Mouse (Mus musculus) cerebellum, postnatal 36 days (tissue): ENCODE results near the gene Themis2.
A peak's percentile ranks its signal among the peaks of the same experiment; 100 is the strongest.

Experiments
- DNase-seq, 2 experiments: peaks; one replicate each; pipeline ENCODE4 v3.0.0; 2021 to 2022; ENCODE audit warnings: mixed read lengths in 2 of 2

Gene Themis2

DNA sequence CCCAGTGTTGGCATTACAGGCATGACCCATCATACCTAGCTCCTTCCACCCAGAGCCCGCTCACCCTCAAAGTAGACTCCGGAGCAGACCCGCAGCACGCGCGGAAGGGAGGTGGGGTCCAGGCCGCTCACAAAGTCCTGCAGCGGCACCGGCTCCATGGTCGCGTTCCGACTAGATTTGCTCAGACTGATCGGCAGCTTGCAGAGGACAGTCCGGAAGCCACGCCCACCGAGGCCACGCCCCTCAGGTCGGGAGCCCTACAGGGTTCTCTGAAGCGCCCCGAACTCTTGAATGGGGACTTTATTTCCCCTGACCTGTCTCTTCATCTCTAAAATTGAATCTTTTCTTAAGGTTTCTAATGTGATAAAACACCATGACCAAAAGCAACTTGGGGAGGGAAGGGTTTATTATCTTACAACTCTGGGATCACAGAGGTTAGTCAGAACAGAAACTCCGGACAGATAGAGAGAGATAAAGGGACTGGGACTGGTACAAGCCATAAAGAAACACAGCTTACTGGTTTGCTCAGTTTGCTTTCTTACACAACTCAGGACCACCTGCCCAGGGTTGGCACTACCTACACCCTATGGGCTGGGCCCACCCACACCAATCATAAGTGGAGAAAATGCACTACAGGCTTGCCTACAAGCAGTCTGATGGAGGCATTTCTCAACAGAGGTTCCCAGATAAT, at the start of gene Themis2:
Themis2 (minus strand) TSS at position 192 of the 691 bp plus-strand sequence.
- DNase-seq: peak; percentile 2 to 16

DNA sequence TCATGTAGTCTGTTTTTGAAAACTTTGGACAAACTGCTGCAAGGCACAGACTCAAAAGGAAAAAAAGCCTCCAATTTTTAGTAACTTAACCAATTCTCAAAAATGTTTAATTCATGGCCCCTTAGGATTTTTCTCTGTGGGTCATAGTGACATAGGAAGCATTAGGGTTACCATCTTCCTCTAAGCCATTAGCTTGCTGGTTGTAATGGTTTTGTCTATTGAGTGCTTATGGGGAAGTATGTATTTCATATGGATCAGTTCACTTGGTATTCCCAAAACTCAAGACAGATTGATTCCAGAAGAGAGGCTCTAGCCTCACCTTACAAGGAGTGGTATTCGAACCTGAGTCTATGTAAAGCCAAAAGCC, 47.5 kb upstream of the Themis2 start:
- no peak for DNase-seq

DNA sequence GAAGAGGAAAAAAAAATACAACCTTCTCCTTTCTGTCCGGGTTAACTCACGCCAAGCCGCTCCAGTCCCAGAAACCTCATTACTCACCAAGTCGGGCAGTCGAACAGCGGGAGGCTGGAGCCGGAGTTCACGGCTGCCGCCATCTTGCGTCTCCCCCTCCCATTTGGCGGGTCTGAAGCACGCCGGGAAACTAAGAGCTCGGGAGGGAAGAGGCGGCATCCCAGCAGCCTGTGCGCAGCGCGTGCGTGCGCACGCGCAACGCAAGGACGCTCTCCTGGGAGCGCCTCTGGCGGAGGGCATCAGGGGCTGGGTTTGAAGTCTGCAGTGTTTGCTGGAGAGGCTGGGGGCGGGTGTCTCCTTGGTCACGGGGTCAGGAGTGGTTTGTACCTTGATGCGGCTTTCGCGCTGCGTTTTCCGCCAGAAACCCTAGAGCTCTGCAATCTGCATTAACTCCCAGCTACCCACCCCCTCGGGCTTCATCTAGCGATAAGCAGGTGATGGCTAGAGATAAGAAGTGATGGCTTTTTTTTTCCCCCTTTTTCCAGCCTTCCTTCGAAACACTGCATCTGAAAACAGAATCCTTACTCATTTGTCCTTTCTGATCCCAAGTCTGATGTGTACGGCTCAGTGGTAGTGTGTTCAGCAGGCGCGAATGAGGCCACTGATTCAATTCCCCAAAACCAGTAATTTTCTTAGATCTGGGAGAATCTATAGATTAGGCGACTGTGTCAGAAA, 47.0 kb upstream of the Themis2 start, which contains the start of gene Ppp1r8:
Ppp1r8 (minus strand) TSS at position 200 of the 735 bp plus-strand sequence.
- DNase-seq: peak; percentile 85 to 88

DNA sequence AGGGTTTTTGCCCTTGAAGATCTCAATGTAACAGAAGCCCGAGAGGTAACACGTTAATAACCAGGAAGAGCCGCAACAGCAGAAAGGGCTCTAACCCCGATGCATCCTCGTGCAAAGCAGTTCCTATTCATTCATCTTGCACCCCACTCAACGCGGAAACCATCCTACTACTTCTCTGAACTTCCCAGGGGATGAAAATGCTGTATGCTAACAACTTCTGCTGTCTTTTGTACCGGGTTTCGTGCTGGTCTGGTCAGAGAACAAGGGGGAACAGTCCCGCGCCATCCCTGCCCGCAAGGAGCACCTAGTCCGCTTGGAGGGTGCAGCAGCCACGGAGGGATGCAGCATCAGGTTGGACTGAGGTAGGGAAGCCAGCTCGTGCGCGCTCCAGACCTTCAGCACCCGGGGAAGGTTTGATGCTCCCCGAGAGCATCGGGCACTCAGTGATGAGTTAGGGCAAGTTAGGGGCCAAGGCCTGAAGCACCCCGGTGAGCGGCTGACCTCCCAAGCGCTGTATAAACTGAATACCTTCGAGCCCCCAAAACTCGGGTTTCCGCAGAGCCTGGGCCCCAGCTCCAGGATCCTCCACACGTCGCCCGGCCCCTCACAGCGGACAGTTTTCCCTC, 46.2 kb upstream of the Themis2 start:
- peak; percentile 32 to 34 for DNase-seq

DNA sequence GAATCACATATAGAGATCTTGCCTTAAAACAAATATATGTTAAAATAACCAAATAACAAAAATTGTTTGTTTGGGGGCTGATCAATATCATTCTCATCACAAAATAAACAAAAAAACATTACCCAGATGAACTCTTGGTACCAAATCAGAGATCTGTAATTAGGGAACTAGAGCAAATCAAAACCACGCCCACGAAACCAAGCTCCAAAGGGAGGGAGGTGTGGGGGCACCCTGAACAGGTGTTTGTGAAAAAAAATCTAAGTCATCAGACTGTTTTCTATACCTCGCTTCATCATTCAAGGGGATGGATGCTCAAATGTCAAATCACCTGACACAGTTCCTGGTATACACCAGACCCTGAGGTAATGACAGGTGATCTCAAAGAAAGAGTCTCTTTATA, 45.3 kb upstream of the Themis2 start:
- DNase-seq: no peak

DNA sequence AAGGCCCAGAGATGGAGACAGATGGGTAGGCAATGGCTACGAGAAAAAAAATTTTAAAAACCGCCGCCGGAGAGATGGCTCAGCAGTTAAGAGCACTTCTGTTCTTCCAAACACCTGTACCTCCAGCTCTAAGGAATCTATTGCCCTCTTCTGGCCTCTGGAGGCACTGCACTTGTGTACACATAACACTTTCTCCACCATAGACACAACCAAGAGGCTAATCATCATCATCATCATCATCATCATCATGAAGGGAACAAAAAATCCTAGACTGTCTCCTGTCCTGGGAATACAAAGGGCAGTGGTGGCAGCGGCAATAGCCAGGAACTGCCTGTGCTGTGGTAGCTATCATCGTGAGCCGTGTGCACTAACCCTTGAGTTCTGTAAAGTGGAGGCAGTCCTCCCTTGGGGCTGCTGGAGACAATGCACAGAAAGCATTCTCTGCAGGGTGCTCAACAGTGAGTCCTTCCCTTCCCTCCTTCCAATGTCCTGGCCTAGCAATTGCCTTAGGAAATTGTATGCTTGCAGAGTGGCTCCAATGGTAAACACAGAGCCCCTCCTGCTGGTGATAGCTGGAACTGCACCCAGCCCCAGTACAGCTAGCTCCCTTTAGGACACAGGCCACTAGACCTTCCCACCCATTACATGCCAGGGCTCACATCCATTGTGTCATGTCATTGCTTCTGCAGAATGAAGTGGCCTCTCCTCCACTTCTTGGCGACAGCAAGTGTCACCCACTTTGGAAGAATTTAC, 27.6 kb upstream of the Themis2 start:
- peak; percentile 22 to 25 for DNase-seq

DNA sequence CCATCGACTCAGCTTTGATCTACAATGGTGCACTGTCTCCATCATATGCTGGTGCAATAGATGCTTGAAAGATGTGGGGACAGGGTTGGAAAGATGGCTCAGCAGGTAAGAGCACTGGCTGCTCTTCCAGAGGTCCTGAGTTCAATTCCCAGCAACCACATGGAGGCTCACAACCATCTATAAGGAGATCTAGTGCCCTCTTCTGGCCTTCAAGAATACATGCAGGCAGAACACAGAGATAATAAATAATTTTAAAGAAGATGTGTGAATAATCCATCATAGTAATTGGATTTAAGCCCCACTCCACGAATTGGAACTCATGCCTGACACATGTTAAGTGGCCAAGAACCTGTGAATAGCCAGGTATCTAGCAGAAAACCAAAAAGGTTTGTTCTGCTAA, 22.3 kb upstream of the Themis2 start:
- no peak for DNase-seq

DNA sequence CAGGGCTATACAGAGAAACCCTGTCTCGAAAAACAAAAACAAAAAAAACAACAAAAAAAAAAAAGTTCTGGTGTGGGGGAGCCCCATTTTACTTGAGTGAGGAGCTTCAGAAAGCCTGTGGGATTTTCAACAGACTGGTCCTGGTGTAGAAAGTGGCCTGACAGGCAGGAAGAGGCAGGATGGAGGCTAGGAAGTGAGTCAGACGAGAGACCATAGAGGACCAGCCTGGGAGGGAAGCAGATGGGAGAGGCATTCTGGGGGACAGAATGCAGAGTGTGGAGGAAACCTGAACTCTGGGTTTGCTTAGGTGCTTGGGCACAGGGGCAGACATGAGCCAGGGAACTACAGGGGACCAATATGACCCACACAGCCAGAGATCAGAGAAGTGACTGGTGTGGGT, 20.7 kb upstream of the Themis2 start:
- DNase-seq: no peak

DNA sequence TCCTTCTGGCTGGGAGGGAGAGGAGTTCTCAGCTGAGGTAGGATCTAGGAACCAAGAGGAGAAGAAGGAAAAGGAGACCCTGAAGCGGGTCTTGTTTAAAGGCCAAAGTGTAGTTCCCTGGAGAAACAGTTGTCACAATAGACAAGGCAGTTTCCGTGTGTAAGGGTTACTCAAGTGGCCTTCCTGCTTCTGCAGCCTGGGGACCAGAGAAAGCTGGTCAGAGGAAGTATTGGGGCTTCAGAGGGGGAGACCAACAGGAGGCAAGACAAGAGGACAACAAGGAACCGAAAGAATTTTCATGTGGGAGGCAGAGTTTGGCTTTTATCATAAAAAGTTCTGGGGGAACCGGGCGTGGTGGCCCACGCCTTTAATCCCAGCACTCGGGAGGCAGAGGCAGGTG, 20.2 kb upstream of the Themis2 start:
- no peak for DNase-seq

DNA sequence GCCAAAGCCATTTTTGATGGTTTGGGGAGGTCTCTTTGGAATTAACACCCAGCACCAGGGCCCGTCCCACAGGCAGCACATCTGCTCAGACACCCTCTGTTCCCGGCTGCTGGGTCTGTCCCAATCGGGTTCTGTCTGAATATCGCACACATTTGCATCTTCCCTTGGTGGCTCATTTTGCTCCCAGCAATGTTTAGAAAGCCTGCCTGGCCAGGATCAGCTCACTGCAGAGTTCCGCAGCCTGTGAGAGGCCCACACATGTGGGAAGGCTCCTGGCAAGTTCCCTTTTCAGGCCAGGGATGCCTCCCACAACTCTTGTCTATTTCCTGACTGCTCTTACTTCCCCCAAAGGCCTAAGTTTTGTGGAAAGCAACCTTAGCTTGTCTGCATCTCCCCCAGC, 13.4 kb upstream of the Themis2 start:
- DNase-seq: no peak

DNA sequence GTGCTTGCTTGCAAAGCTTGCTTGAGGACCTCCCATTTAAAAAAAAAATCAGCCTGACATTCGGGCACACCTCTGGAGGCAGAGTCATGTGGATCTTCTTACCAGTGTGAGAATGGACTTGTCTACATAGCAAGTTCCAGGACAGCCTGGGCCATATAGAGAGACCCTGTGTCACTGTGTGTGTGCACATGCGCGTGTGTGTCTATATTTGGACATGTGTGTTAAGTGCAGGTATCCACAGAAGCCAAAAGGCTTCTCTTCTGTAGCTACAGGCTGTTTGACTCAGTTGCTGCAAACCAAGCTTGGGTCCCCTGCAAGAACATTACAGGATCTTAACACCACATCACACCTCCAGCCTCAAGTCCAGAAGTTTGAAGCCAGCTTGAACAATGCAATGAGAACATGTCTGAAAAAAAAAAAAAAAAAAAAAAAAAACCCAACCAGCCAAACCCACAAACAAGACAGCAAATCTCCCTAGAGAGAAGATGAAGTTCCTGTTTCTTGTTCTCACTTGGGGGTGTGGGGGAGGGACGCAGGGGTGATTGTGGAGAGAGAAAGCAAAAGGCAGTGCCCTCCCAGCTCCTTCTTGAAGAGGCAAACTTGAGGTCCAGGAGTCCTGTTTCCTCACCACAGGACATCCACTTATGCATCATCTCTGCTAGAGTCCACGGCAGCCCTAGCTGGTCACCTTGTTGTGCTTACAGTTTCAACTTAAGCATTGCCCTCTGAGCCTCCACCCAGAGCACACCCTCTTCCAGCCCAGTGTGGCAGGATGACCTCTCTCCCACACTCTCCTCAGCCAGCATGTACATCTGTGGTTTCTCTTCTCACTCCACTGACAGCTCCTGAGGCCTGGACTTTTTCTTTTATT, 11.8 kb upstream of the Themis2 start:
- DNase-seq: no peak

DNA sequence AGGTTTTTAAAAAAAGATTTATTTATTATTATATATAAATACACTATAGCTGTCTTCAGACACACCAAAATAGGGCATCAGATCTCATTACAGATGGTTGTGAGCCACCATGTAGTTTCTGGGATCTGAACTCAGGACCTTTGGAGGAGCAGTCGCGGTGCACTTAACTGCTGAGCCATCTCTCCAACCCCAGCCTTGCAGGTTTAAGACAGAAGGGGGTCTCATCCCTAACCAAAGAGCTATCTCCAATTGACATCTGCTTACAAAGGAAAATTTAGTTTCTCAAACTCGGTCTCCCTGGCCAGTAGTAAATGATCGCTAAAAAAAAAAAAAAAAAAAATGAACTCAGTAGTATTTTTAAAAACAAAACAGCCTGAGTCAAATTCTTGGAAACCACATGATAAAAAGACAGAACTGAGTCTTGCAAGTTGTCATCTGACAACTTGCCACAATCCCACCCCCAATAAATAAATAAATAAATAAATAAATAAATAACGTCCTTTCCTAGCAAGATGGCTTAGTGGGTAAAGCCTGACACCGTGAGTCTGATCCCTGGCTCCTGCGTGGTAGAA, 10.5 kb upstream of the Themis2 start:
- no peak for DNase-seq

DNA sequence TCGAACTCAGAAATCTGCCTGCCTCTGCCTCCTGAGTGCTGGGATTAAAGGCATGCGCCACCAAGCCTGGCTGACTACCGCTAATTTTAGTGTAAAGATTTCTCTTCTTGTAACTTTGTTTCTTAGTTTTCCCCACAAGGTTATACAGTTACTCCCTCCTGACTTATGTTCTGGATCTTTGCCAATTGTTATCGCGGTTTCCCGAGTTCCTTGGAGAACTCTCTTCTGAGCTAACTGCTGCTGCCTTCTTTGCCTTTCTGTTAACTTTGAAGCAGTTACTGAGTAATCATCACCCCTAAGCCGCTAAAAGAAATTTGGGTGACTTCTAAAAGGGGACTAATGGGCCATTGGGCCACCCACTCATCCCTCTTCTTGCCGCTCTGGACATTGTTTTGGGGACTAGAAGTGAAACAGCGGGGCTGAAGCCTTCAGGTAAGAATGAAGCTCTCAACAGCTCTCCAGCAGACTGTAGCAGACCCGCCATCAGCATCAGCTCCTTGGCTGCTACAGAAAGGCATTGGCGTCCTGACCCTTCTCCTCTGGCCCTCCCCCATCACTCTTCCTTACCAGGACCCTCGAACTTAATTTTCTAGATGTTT, 9.5 kb upstream of the Themis2 start:
- DNase-seq: no peak

DNA sequence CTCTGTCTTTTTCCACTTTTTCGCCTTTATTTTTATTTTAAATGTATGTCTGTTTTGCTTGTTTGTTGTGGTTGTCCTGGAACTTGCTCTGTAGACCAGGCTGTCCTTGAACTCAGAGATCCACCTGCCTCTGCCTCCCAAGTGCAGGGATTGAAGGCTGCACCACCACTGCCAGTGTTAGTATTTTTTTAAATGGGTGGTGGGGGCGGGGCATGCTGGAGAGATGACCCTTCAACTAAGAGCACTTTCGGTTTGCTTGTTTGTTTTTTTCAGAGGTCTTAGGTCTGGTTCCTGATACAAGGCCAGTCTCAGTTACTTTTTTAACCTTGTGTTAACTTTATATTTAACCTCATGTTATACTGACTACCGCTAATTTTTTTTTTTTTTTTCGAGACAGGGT, 9.0 kb upstream of the Themis2 start:
- no peak for DNase-seq

DNA sequence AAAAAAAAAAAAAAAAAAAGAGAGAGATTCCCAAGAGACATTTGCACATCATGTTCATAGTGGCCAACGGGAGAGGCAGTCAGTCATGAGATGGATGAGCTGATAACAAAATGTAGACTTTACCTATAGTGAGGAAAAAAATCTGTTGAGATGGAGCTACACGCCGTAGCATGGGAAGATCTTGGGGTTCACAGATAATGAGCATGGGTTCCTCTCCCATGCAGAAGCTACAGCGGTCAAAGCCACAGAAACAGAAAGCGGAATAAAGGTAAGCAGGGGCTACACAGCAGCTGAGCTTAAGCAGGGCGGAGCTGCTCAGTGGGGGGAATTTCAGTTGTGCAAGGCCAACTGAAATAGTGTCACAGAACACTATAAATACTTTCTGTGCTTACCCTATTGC, 8.1 kb upstream of the Themis2 start:
- no peak for DNase-seq

DNA sequence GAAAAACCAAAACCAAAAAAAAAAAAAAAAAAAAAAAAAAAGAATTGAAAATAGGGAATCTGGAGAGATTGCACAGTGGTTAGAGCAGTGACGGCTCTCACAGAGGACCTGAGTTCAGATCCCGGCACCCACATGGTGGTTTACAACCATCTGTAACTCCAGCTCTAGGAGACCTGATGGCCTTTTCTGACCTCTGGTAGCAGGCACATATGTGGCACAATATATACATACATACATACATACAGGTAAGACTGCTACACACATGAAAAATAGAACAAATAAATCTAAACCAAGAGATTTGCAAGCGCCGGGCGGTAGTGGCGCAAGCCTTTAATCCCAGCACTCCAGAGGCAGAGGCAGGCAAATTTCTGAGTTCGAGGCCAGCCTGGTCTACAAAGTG, 7.7 kb upstream of the Themis2 start:
- no peak for DNase-seq

DNA sequence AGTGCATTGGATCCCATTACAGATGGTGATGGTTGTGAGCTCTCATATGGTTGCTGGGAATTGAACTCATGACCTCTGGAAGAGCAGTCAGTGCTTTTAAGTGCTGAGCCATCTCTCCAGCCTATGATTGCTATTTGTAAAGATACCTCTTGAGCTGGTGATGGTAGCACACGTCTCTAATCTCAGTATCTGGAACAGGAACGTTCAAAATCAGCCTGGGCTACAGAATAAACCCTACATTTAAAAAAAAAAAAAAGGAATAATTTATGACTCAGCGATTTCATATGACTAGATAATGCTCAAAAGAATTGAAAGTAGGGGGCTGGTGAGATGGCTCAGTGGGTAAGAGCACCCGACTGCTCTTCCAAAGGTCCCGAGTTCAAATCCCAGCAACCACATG, 7.0 kb upstream of the Themis2 start:
- no peak for DNase-seq

DNA sequence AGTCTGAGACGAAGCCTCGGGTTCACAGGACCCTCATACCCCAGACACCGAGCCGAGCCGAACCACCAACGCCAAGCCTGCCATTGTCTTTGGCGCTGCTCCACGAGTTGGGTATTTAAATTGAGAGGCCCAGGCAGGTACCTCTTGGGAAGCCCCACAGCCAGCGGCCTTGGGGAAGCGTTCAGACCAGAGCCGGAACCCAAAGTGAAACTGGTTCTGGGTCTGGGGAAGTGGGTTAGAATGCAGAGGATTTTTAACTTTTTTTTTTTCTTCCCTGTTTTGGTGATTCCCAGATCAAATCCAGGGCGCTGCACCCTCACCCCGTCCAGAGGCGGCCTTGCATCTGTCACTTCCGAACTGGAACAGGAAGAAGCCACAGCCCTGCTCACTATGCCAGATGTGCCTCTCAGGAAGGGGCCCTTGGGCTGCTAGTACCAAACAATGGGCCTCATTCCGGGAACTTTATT, 6.0 kb upstream of the Themis2 start:
- DNase-seq: no peak

DNA sequence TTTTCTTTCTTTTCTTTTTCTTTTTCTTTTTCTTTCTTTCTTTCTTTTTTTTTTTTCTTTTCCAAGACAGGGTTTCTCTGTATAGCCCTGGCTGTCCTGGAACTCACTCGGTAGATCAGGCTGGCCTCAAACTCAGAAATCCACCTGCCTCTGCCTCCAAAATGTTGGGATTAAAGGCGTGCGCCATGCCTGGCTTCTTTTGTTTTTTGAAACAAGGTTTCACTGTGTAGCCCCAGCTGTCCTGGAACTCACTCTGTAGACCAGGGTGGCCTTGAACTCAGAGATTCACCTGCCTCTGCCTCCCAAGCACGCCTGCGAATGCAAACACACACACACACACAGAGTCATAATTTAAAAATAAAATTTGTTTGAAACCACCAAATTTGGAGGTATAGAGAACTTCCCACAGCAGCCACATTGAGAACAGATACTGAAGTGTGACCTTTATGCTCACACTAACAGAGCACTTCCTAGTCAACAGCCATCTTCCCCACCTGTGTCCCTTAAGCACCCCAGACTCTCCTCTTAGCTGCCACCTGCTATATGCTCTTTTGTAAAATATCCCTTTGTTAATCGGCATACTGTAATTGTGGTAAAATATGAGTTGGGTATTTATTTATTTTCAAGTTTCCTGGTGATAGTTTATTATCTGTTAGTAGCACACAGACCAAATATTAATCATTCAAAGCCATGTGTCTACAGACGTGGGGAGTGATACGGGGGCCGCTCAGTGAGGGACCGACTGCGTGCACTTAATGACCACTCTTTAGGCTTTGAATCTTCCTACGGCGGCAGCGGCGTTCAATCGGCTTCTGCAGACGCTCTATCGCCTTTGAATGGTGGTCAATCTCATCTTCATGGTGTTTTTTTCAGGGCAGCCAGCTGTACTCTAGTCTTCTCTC, 5.2 kb upstream of the Themis2 start:
- DNase-seq: no peak

DNA sequence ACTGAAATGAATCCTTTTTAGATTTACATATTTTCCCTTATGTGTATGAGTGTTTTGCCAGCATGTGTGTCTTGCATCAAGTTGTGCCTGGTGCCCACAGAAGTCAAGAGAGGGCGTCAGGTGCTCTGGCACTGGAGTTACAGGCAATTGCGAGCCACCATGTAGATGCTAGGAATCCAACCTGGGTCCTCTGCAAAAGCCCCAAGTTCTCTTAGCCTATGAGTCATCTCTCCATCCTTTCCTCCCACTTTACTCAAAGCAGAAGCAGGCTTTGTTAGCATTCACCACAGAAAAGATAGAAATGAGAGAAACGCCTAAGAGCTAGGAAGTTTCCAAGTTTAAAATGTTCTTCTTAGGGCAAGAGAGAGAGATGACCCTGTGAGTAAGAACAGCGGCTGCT, 3.7 kb upstream of the Themis2 start:
- DNase-seq: no peak
